Mouse (Mus musculus) ES-Bruce4 (cell line): ENCODE results near the gene Myo15b.

Experiments used
- CTCF ChIP-seq: IDR thresholded peaks from one replicate; pipeline ENCODE4 v1.8.1; 2011; ENCODE audit warnings: low read depth, low read length
- EP300 ChIP-seq: IDR thresholded peaks from 2 replicates; pipeline ENCODE4 v1.6.1; 2011; ENCODE audit warnings: low read depth, low read length; ENCODE audit not compliant: insufficient read depth
- POLR2A ChIP-seq: IDR thresholded peaks from one replicate; pipeline ENCODE4 v1.8.1; 2011; ENCODE audit warnings: low read length; ENCODE audit not compliant: insufficient read depth

GRCm38 (mm10) chr11:115919073-115919472, 60.9 kb downstream of the Myo15b start:
- TF ChIP-seq EP300 (no peak), CTCF (no peak), POLR2A (no peak)
